Mouse (Mus musculus) small intestine, adult 2 months (tissue): ENCODE measurements at regions not wholly inside any gene's neighbourhood (a gene's known extent, or its start where the extent isn't known, plus 50 kb on each side); places are given as distances from the start of the nearest gene placed in this dataset.

Experiments
- CTCF ChIP-seq: fragments of 200-500 bp; IDR thresholded peaks from 2 replicates; pipeline ENCODE4 v1.5.1; 2012; ENCODE audit warnings: low read depth, mild to moderate bottlenecking, control low read depth, inconsistent platforms, low read length, moderate library complexity, mixed read lengths; ENCODE audit not compliant: insufficient replicate concordance, insufficient read length; ENCODE audit errors: extremely low read depth
- POLR2A ChIP-seq: fragments of 200-500 bp; IDR thresholded peaks from 2 replicates; pipeline ENCODE4 v1.6.1; 2012; ENCODE audit warnings: low read depth, mild to moderate bottlenecking, control low read depth, inconsistent platforms, low read length, moderate library complexity

- TF ChIP-seq CTCF (no peak), POLR2A (no peak)
Observed at GRCm38 (mm10) chr9:120861788-120862345, 67.1 kb upstream of the Ctnnb1 start.
